ENCODE assay signal across 25 mouse cellular contexts in genomic region chr6:54216512-54216911, GRCm38 (mm10).
DNase-seq lines count a peak whose midpoint lies in the region; ATAC-seq and TF ChIP-seq lines count a peak whose summit lies in the region.
"Had no signal": no experiment of that assay in that cellular context is flagged by ENCODE, and none has a peak within 500 bp of the region (broad histone marks: within the 10 kb centered on the region; RNA-seq: fewer than 3 reads in every experiment).

No protein-coding gene starts in this region.

- no peaks in the 10 kb centered on the region for H3K36me3 ChIP-seq in thymus, adult 2 months (ENCODE audit: control insufficient read depth, insufficient read depth, low read length)
- peaks cover 4% of the 10 kb centered on the region; the same call in 1 of the 2 replicates for H3K36me3 ChIP-seq in kidney, embryonic 15.5 days
- H3K36me3 ChIP-seq in kidney, embryonic 16.5 days (ENCODE audit: insufficient read depth, low read length), result peaks cover 5% of the 10 kb centered on the region; the same call in 1 of the 2 replicates
- H3K36me3 ChIP-seq: forebrain, embryonic 10.5 days; heart, embryonic 12.5 days; heart, embryonic 15.5 days had no signal

- H3K27me3 ChIP-seq in thymus, adult 2 months (ENCODE audit: control insufficient read depth, insufficient read depth, low read length), result no peaks in the 10 kb centered on the region
- H3K27me3 ChIP-seq in kidney, embryonic 15.5 days, result no peaks in the 10 kb centered on the region
- no peaks in the 10 kb centered on the region for H3K27me3 ChIP-seq in kidney, embryonic 16.5 days (ENCODE audit: insufficient read depth, low read length)
- H3K27me3 ChIP-seq: forebrain, embryonic 13.5 days; heart, embryonic 12.5 days; heart, embryonic 15.5 days had no signal

- ATAC-seq in kidney, embryonic 15.5 days (replicated peaks; ENCODE audit: low FRiP score), result no peak
- no peak for ATAC-seq in kidney, embryonic 16.5 days (ENCODE audit: low FRiP score, low TSS enrichment)
- ATAC-seq: activated CD4-positive, CD25-positive, alpha-beta regulatory T cell, adult 4 months; forebrain, embryonic 13.5 days; forebrain, embryonic 16.5 days; hindbrain, postnatal 0 days had no signal

- H3K27ac ChIP-seq in thymus, adult 2 months (ENCODE audit: control insufficient read depth, insufficient read depth, low read length), result peak overlapping the region; percentile 20; the same call in 1 of the 2 replicates
- no peak overlapping the region for H3K27ac ChIP-seq in kidney, embryonic 15.5 days
- H3K27ac ChIP-seq in kidney, embryonic 16.5 days (ENCODE audit: low read length), result no peak overlapping the region
- H3K27ac ChIP-seq: forebrain, embryonic 10.5 days; forebrain, embryonic 13.5 days; gastrocnemius, adult 2 months; heart, embryonic 15.5 days; hindbrain, embryonic 14.5 days; hindbrain, postnatal 0 days had no signal

- 61% methylated on average over 5 of the region's 5 CpGs for WGBS in thymus, adult 2 months
- WGBS in kidney, embryonic 15.5 days, result 76% methylated on average over 5 of the region's 5 CpGs
- 77% methylated on average over 5 of the region's 5 CpGs for WGBS in kidney, embryonic 16.5 days

- no peak for DNase-seq in thymus, adult 2 months
- DNase-seq in thymus, adult 18-20 months, result no peak
- peak; percentile 60 for DNase-seq in naive thymus-derived CD4-positive, alpha-beta T cell, adult 2 months (ENCODE audit: low read depth)
- peak; percentile 14 for DNase-seq in thymus, postnatal 25 days
- no peak for DNase-seq in frontal cortex, postnatal 36 days (ENCODE audit: low spot score in 2 of 2)
- DNase-seq: adrenal gland, adult 8-10 months; adrenal gland, postnatal 25 days; cerebellum, adult 18-20 months; cerebellum, adult 9-10 months; cerebellum, postnatal 14 days; gastrocnemius, adult 2 months; gastrocnemius, postnatal 14 days; heart, adult 11 months; heart, postnatal 10 days; heart, postnatal 4 days had no signal

- no peak overlapping the region for H3K4me2 ChIP-seq in kidney, embryonic 15.5 days
- no peak overlapping the region for H3K4me2 ChIP-seq in kidney, embryonic 16.5 days (replicated peaks; ENCODE audit: low read depth, low read length)
- H3K4me2 ChIP-seq: forebrain, embryonic 13.5 days; heart, embryonic 12.5 days; heart, embryonic 15.5 days; hindbrain, embryonic 14.5 days had no signal

- H3K4me3 ChIP-seq in thymus, adult 2 months (ENCODE audit: control insufficient read depth, insufficient read depth, low read length), result no peak overlapping the region
- H3K4me3 ChIP-seq in kidney, embryonic 15.5 days (replicated peaks), result no peak overlapping the region
- no peak overlapping the region for H3K4me3 ChIP-seq in kidney, embryonic 16.5 days (ENCODE audit: low read length)
- H3K4me3 ChIP-seq: forebrain, embryonic 10.5 days; forebrain, embryonic 13.5 days; gastrocnemius, adult 2 months; heart, embryonic 12.5 days; heart, embryonic 15.5 days had no signal

- no peak for TF ChIP-seq POLR2A in thymus, adult 2 months (IDR thresholded peaks at IDR 0.05; ENCODE audit: control insufficient read depth, extremely low read depth, insufficient read depth, low read length, poor library complexity)

- TF ChIP-seq CTCF in thymus, adult 2 months (IDR thresholded peaks at IDR 0.05; ENCODE audit: borderline replicate concordance, control insufficient read depth, extremely low read depth, insufficient read depth, low read length, poor library complexity), result no peak

- peaks cover 12% of the 10 kb centered on the region; the same call in 1 of the 2 replicates for H3K4me1 ChIP-seq in thymus, adult 2 months (replicated peaks; ENCODE audit: control insufficient read depth, insufficient read depth, low read length)
- 0 out of 2 replicates have a peak, but pooled peaks cover 2% of the 10 kb centered on the region for H3K4me1 ChIP-seq in kidney, embryonic 15.5 days
- H3K4me1 ChIP-seq in kidney, embryonic 16.5 days (ENCODE audit: insufficient read depth, low read length), result peaks cover 3% of the 10 kb centered on the region; the same call in 1 of the 2 replicates
- H3K4me1 ChIP-seq: forebrain, embryonic 13.5 days; heart, embryonic 15.5 days had no signal

- no peak overlapping the region for H3K9ac ChIP-seq in kidney, embryonic 15.5 days
- H3K9ac ChIP-seq in kidney, embryonic 16.5 days (replicated peaks; ENCODE audit: low read length), result no peak overlapping the region
- H3K9ac ChIP-seq: forebrain, embryonic 13.5 days; heart, embryonic 12.5 days; heart, embryonic 15.5 days; hindbrain, embryonic 14.5 days had no signal

- H3K9me3 ChIP-seq in kidney, embryonic 15.5 days (replicated peaks), result no peaks in the 10 kb centered on the region
- H3K9me3 ChIP-seq in kidney, embryonic 16.5 days (ENCODE audit: low read length), result no peaks in the 10 kb centered on the region
- H3K9me3 ChIP-seq: forebrain, embryonic 10.5 days; forebrain, embryonic 13.5 days; heart, embryonic 12.5 days; heart, embryonic 15.5 days had no signal

Comparison
In these comparisons a context has a peak if more than half of its experiments do, and no peak if none do; other contexts are left out.
1. DNase-seq: peak in naive thymus-derived CD4-positive, alpha-beta T cell, adult 2 months (single experiment) and thymus, postnatal 25 days (single experiment); none in thymus, adult 2 months (single experiment), thymus, adult 18-20 months (0 of 2) and frontal cortex, postnatal 36 days (0 of 2).